Mouse (Mus musculus): ENCODE data around the gene Pfdn6. TPM values are rescaled to one million over a fixed set of nuclear protein-coding genes. Genes with fewer than 3 reads are reported as not detected.
"Not testable (repeated sequence)": the region's sequence is repeated elsewhere in the genome, so short reads cannot be mapped to it uniquely, and the experiment has no call there.

Pfdn6 gene
- total RNA-seq (2017): 88.1 to 107 TPM (median 98.7 TPM) in 3 replicates

GRCm38 (mm10) chr17:33940206-33940805, at the start of gene Pfdn6, which contains the start of gene Wdr46:
TSS of gene Pfdn6 (minus strand) at chr17:33940343.
TSS of gene Wdr46 (plus strand) at chr17:33940660.
- peak; percentile 81 for ATAC-seq (replicated peaks; ENCODE audit: insufficient number of reproducible peaks, low FRiP score, low TSS enrichment, poor library complexity, severe bottlenecking)

DNA sequence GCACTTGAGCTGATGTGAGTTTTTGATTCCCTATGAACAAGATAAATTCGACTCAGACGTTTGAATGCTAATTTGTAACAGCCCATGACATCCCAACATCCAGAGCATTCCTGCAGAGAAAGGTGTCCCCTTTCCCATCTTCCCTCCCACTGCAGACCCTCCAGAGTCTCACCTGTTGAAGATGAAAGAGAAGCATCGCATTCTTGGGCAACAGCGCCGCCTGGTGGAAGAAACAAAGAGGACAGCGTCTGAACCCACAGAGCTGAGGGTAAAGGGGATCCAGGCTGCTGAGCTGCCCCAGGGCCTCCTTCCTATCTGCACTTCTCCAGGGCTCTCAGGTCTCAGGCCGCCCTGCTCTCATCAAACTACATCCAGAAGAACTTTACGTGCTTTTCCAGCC, 42.0 kb upstream of the Pfdn6 start:
- not testable (repeated sequence) for ATAC-seq (replicated peaks; ENCODE audit: insufficient number of reproducible peaks, low FRiP score, low TSS enrichment, poor library complexity, severe bottlenecking)

DNA sequence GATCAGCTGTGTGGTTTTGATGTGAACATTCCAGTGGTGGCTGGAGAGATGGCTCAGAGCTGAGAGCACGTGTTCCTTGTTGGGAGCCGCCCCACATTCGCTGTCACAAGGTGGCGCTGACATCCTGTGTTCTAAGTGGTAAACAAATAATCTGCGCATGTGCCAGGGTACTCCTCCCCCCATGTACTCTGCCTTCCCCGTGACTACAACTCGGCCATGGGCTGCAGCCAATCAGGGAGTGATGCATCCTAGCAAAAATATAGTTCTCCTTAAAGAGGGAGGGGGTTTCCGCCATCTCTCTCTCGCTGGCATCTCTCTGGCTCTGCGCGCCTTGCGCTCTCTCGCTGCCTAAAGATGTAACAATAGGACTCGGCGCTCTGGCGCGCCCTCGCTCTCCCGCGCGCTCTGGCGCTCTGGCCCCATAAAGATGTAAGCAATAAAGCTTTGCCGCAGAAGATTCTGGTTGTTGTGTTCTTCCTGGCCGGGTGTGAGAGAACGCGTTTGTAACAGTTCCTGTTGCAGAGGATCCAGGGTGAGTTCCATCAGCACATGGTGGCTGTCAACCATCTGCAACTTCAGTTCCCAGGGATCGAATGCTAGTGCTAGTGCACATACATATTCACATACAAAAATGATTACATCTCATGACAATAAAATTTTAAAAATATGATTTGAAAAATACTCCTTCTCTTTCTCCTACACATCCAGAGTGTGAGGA, 41.2 kb upstream of the Pfdn6 start:
- ATAC-seq (replicated peaks; ENCODE audit: insufficient number of reproducible peaks, low FRiP score, low TSS enrichment, poor library complexity, severe bottlenecking): peak; percentile 68

GRCm38 (mm10) chr17:33980181-33981035, 40.3 kb upstream of the Pfdn6 start:
- 0 out of 2 replicates have a peak, but pooled peaks have one; percentile 10 for ATAC-seq (replicated peaks; ENCODE audit: insufficient number of reproducible peaks, low FRiP score, low TSS enrichment, poor library complexity, severe bottlenecking)

DNA sequence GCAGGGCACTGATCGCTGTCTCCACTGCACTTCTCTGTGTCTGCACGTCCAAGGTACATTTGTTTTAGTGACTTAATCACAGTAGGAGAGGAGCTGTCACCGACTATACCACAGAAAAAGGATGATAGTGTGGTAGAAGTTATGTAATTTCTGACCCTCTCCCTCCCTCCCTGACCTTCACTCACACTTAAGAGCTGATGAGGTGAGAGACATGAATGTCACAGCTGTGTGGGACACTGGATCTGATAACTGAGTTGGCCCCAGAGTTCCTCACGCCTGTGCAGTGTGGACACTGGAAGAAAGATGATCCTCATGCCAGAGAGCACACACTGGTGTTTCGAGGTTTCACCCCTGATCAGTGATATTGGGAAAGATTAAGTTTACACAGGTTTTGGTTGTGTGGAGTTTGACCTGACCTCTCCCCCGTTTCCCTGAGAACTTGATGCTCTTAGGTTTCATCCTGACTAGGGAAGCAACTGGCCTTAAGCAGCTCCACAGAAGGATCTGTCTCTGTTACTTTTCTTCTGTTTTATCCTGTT, 39.4 kb upstream of the Pfdn6 start:
- no peak for ATAC-seq (replicated peaks; ENCODE audit: insufficient number of reproducible peaks, low FRiP score, low TSS enrichment, poor library complexity, severe bottlenecking)

- ATAC-seq (replicated peaks; ENCODE audit: insufficient number of reproducible peaks, low FRiP score, low TSS enrichment, poor library complexity, severe bottlenecking): peak; percentile 89
These were observed 38.5 kb upstream of the Pfdn6 start for GRCm38 (mm10) chr17:33978631-33979031.

DNA sequence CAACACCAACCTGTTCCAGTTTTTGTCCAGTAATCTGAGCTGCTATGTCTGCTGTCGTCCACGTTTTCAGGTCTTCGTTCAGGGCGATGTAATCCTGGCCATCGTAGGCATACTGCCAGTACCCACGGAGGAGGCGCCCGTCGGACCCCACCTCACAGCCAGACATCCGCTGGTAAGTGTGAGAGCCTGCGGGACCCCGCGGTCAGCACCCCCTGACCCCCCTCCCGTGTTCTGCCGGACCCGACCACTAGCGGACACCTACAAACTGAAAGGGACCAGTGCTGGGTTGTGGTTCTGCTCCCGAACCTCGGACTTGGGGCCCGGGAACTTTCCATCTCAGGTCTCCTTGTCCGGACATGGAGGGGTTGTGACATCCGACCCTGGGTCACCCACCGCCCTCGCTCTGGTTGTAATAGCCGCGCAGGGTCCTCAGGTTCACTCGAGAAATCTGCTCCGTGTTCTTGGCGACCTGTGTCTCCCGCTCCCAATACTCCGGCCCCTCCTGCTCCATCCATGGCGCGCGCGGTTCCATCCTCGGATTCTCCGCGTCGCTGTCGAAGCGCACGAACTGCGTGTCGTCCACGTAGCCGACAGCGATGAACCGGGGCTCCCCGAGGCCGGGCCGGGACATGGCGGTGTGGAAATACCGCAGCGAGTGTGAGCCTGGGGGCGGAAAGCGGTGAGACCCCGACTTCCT, 37.9 kb upstream of the Pfdn6 start:
- ATAC-seq (replicated peaks; ENCODE audit: insufficient number of reproducible peaks, low FRiP score, low TSS enrichment, poor library complexity, severe bottlenecking): no peak

GRCm38 (mm10) chr17:33973572-33973971, 33.4 kb upstream of the Pfdn6 start:
- no peak for ATAC-seq (replicated peaks; ENCODE audit: insufficient number of reproducible peaks, low FRiP score, low TSS enrichment, poor library complexity, severe bottlenecking)

DNA sequence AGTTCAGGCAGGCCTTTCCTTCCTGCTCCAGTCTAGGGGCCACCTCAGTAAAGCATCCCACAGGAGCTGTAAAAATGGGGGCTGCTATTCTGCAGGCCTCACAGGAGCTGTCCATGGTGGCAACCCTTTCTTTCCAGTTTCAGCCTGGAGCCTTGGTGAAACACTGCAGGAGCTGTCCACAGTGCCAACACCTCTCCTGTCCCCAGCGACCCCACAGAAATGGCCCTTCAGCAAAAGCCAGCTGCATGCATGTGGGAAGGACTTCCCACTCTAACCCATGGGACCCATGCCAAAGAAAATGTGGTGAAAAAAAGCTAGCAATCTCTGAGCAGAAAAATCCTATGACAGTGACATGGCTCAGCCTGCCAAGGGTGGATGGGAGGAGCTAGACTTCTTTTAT, 32.5 kb upstream of the Pfdn6 start:
- no peak for ATAC-seq (replicated peaks; ENCODE audit: insufficient number of reproducible peaks, low FRiP score, low TSS enrichment, poor library complexity, severe bottlenecking)

GRCm38 (mm10) chr17:33969394-33969793, 29.3 kb upstream of the Pfdn6 start:
- no peak for ATAC-seq (replicated peaks; ENCODE audit: insufficient number of reproducible peaks, low FRiP score, low TSS enrichment, poor library complexity, severe bottlenecking)

GRCm38 (mm10) chr17:33968927-33969326, 28.8 kb upstream of the Pfdn6 start:
- ATAC-seq (replicated peaks; ENCODE audit: insufficient number of reproducible peaks, low FRiP score, low TSS enrichment, poor library complexity, severe bottlenecking): 0 out of 2 replicates have a peak, but pooled peaks have one; percentile 29

GRCm38 (mm10) chr17:33968489-33968888, 28.3 kb upstream of the Pfdn6 start:
- peak; percentile 93 for ATAC-seq (replicated peaks; ENCODE audit: insufficient number of reproducible peaks, low FRiP score, low TSS enrichment, poor library complexity, severe bottlenecking)

DNA sequence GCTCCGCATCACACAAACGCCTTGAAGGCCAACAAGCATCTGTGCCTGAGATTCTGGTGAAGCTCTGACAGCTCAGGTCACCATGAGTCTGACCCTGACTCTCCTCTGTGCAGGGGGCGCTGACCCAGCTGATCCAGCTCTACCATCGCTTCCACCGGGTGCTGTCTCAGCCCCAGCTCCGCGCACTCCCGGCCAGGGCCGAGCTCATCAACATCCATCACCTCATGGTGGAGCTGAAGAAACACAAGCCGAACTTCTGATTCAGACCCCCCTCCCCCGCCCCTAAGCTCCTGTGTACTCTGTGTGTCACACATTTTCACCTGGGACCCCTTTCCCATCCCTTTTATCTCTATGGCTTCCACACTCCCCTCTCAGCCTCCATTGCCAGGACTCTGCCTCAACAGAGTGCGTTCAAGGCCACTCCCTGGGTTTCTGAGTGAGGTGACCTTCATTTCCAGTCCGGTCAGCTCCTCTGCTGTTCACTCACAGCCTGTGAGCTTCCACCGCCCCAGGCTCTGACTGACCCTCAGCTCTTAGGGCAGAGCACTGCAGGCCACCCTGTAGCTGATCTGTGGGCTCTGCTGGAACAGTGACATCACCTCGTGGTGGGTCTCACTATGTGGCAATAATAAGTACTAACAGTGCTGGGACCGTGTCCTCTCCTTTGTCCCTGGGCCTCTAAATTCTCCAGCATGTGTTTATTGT, 25.9 kb upstream of the Pfdn6 start:
- no peak for ATAC-seq (replicated peaks; ENCODE audit: insufficient number of reproducible peaks, low FRiP score, low TSS enrichment, poor library complexity, severe bottlenecking)

DNA sequence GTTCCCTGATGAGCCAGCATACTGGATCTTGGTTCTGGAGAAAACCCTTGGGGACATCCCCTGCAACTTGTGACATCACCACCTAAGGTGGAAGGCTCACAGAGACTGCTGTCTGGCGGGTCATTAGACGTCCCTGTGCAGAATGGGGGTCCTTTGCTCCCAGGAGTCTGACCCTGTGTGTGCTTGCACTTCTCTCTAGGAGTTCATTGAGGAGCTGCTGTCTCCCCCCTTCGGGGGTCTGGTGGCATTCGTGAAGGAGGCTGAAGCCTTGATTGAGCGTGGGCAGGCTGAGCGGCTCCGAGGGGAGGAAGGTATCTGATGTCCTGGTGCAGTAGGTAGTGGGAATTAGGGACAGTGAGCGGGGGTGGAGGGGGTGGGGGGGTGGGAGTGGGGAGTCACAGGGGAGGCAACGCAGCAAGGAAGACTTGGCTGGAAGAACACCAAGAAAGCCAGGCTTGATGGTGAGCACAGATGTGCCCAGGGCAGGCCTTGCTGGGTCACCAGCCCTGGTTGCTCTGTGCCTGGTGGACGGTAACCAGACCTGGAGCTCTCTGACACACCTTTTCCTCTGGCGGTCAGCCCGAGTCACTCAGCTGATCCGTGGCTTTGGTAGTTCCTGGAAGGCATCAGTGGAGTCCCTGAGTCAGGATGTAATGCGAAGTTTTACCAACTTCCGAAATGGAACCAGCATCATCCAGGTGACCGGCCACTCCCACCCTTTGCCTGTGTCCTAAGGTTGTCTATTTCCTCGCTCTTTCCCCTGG, 25.1 kb upstream of the Pfdn6 start:
- ATAC-seq (replicated peaks; ENCODE audit: insufficient number of reproducible peaks, low FRiP score, low TSS enrichment, poor library complexity, severe bottlenecking): no peak

- no peak for ATAC-seq (replicated peaks; ENCODE audit: insufficient number of reproducible peaks, low FRiP score, low TSS enrichment, poor library complexity, severe bottlenecking)
These were observed 22.7 kb upstream of the Pfdn6 start for GRCm38 (mm10) chr17:33962876-33963275.

GRCm38 (mm10) chr17:33959948-33960347, 19.8 kb upstream of the Pfdn6 start:
- ATAC-seq (replicated peaks; ENCODE audit: insufficient number of reproducible peaks, low FRiP score, low TSS enrichment, poor library complexity, severe bottlenecking): no peak

DNA sequence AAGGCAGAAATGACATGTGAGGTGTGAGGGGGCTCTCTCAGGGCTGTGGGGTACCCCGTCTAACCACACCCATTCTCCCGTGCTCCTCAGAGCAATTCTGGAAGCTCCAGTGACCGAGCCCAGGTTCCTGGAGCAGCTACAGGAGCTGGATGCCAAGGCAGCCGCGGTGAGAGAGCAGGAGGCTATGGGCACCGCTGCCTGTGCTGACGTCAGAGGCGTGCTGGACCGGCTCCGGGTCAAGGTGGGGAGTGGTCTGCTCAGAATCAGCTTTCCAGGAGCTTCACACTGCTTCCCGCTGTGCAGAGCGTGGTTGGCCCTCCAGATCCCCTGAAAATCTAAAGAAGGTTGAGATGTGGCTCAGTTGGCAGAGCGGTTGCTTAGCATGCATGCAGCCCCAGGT, 19.0 kb upstream of the Pfdn6 start:
- no peak for ATAC-seq (replicated peaks; ENCODE audit: insufficient number of reproducible peaks, low FRiP score, low TSS enrichment, poor library complexity, severe bottlenecking)

All from monocyte, adult 5-6 weeks (primary cell).